Mouse (Mus musculus) megakaryocyte, embryonic 14.5 days (primary cell): Measurements from ENCODE around the gene Plekha5.

Experiments used
- FLI1 ChIP-seq: IDR thresholded peaks from 2 replicates; pipeline ENCODE4 v1.6.1; 2012; ENCODE audit warnings: low read length, inconsistent platforms, mixed read lengths
- GATA1 ChIP-seq: IDR thresholded peaks from 3 replicates; pipeline ENCODE4 v1.6.1; 2012; ENCODE audit warnings: mixed read lengths, low read length, inconsistent platforms, borderline replicate concordance

- TF ChIP-seq GATA1 (no peak), FLI1 (no peak)
Measured at GRCm38 (mm10) chr6:140498958-140499357, 75.1 kb downstream of the Plekha5 start.
